Mouse (Mus musculus): ENCODE results near the gene Gna14. TPM values are rescaled to one million over a fixed set of nuclear protein-coding genes. Genes with fewer than 3 reads are reported as not detected.

The Gna14 gene
- total and polyA plus RNA-seq, 3 experiments = not detected

- Histone ChIP-seq H3K4me3 (ENCODE audit: control insufficient read depth in 1 of 2, insufficient read depth in 1 of 2, low read depth in 2 of 2, low read length in 2 of 2) (no peak overlapping the region), H3K4me1 (ENCODE audit: control insufficient read depth in 1 of 2, insufficient read depth in 2 of 2, low read length in 2 of 2) (no peaks in the 10 kb centered on the region), H3K9ac (ENCODE audit: control insufficient read depth, low read depth, low read length, poor library complexity, severe bottlenecking) (no peak overlapping the region), H3K79me2 (ENCODE audit: control insufficient read depth, insufficient read depth, low read length, poor library complexity) (no peaks in the 10 kb centered on the region), H3K36me3 (ENCODE audit: control insufficient read depth in 1 of 2, insufficient read depth in 2 of 2, low read length in 2 of 2) (no peaks in the 10 kb centered on the region), H3K27ac (ENCODE audit: control insufficient read depth, low read depth, low read length) (no peak overlapping the region), H3K27me3 (ENCODE audit: control insufficient read depth in 1 of 2, insufficient read depth in 2 of 2, low read length in 2 of 2) (no peaks in the 10 kb centered on the region), H3K9me3 (replicated peaks; ENCODE audit: insufficient read depth, low read length) (no peaks in the 10 kb centered on the region)
- DNase-seq (ENCODE audit: low read depth, low spot score) = no peak
- no peak for TF ChIP-seq E2F4 (IDR thresholded peaks at IDR 0.05; ENCODE audit: borderline replicate concordance, low read depth, low read length)
- no peak for TF ChIP-seq MAFK (IDR thresholded peaks at IDR 0.05; ENCODE audit: borderline replicate concordance, low read depth, low read length)
- TF ChIP-seq ZKSCAN1 (IDR thresholded peaks at IDR 0.05; ENCODE audit: low read depth, low read length) = no peak
Observed at GRCm38 (mm10) chr19:16602026-16602425, 166.5 kb downstream of the Gna14 start.

GRCm38 (mm10) chr19:16607634-16608033, 172.1 kb downstream of the Gna14 start:
- no peak overlapping the region for H3K4me3 ChIP-seq (ENCODE audit: control insufficient read depth in 1 of 2, insufficient read depth in 1 of 2, low read depth in 2 of 2, low read length in 2 of 2)
- H3K27ac ChIP-seq (ENCODE audit: control insufficient read depth, low read depth, low read length) = no peak overlapping the region
- no peak overlapping the region for H3K9ac ChIP-seq (ENCODE audit: control insufficient read depth, low read depth, low read length, poor library complexity, severe bottlenecking)
- TF ChIP-seq RAD21 (IDR thresholded peaks at IDR 0.05; ENCODE audit: low read depth, low read length) (no peak), SIN3A (IDR thresholded peaks at IDR 0.05; ENCODE audit: low read length) (no peak), ETS1 (IDR thresholded peaks at IDR 0.05; ENCODE audit: low read depth, low read length) (no peak), TAL1 (IDR thresholded peaks at IDR 0.05; ENCODE audit: low read length) (no peak), GABPA (IDR thresholded peaks at IDR 0.05; ENCODE audit: low read depth, low read length) (no peak), ZMIZ1 (IDR thresholded peaks at IDR 0.05; ENCODE audit: low read depth, low read length) (no peak), TBP (IDR thresholded peaks at IDR 0.05; ENCODE audit: low read depth, low read length) (no peak), EP300 (IDR thresholded peaks at IDR 0.05; ENCODE audit: low read depth in 1 of 2, low read length in 2 of 2) (no peak), POLR2A (IDR thresholded peaks at IDR 0.05; ENCODE audit: control insufficient read depth in 1 of 2, insufficient read depth in 1 of 2, low read depth in 1 of 2, low read length in 2 of 2, poor library complexity in 1 of 2) (no peak), TCF12 (IDR thresholded peaks at IDR 0.05; ENCODE audit: low read depth, low read length) (no peak), SMC3 (IDR thresholded peaks at IDR 0.05; ENCODE audit: low read depth, low read length) (no peak)
- no peaks in the 10 kb centered on the region for H3K9me3 ChIP-seq (replicated peaks; ENCODE audit: insufficient read depth, low read length)
- H3K79me2 ChIP-seq (ENCODE audit: control insufficient read depth, insufficient read depth, low read length, poor library complexity) = no peaks in the 10 kb centered on the region
- H3K36me3 ChIP-seq (ENCODE audit: control insufficient read depth in 1 of 2, insufficient read depth in 2 of 2, low read length in 2 of 2) = no peaks in the 10 kb centered on the region
- no peaks in the 10 kb centered on the region for H3K27me3 ChIP-seq (ENCODE audit: control insufficient read depth in 1 of 2, insufficient read depth in 2 of 2, low read length in 2 of 2)
- DNase-seq (ENCODE audit: low read depth, low spot score) = no peak
- H3K4me1 ChIP-seq (ENCODE audit: control insufficient read depth in 1 of 2, insufficient read depth in 2 of 2, low read length in 2 of 2) = no peaks in the 10 kb centered on the region

GRCm38 (mm10) chr19:16623154-16623553, 187.6 kb downstream of the Gna14 start:
- peak; percentile 79 for DNase-seq (ENCODE audit: low read depth, low spot score)
- Histone ChIP-seq H3K9ac (ENCODE audit: control insufficient read depth, low read depth, low read length, poor library complexity, severe bottlenecking) (no peak overlapping the region), H3K36me3 (ENCODE audit: control insufficient read depth in 1 of 2, insufficient read depth in 2 of 2, low read length in 2 of 2) (peaks cover 4 to 39% of the 10 kb centered on the region in 2 experiments; a peak in 3 of 4 replicates), H3K27me3 (ENCODE audit: control insufficient read depth in 1 of 2, insufficient read depth in 2 of 2, low read length in 2 of 2) (no peaks in the 10 kb centered on the region), H3K79me2 (ENCODE audit: control insufficient read depth, insufficient read depth, low read length, poor library complexity) (no peaks in the 10 kb centered on the region), H3K27ac (ENCODE audit: control insufficient read depth, low read depth, low read length) (no peak overlapping the region; the same call in 1 of the 2 replicates), H3K9me3 (replicated peaks; ENCODE audit: insufficient read depth, low read length) (no peaks in the 10 kb centered on the region), H3K4me1 (ENCODE audit: control insufficient read depth in 1 of 2, insufficient read depth in 2 of 2, low read length in 2 of 2) (peaks cover 18 to 25% of the 10 kb centered on the region in 2 experiments), H3K4me3 (ENCODE audit: control insufficient read depth in 1 of 2, insufficient read depth in 1 of 2, low read depth in 2 of 2, low read length in 2 of 2) (no peak overlapping the region)
- TF ChIP-seq TBP (IDR thresholded peaks at IDR 0.05; ENCODE audit: low read depth, low read length) = no peak
- TF ChIP-seq USF2 (IDR thresholded peaks at IDR 0.05; ENCODE audit: borderline replicate concordance in 1 of 2, insufficient read depth in 1 of 2, low read depth in 1 of 2, low read length in 2 of 2) = no peak
- TF ChIP-seq SMC3 (IDR thresholded peaks at IDR 0.05; ENCODE audit: low read depth, low read length) = no peak
- peak; percentile 77 to 79 for TF ChIP-seq EP300 (IDR thresholded peaks at IDR 0.05; ENCODE audit: low read depth in 1 of 2, low read length in 2 of 2)
- TF ChIP-seq TCF12 (IDR thresholded peaks at IDR 0.05; ENCODE audit: low read depth, low read length) = peak; percentile 83
- TF ChIP-seq BHLHE40 (IDR thresholded peaks at IDR 0.05; ENCODE audit: borderline replicate concordance, low read depth, low read length) = no peak
- no peak for TF ChIP-seq MYC (IDR thresholded peaks at IDR 0.05; ENCODE audit: low read depth, low read length)
- TF ChIP-seq ETS1 (IDR thresholded peaks at IDR 0.05; ENCODE audit: low read depth, low read length) = peak; percentile 45; the same call in 1 of the 2 replicates
- TF ChIP-seq JUND (IDR thresholded peaks at IDR 0.05; ENCODE audit: low read depth, low read length) = no peak
- TF ChIP-seq ZMIZ1 (IDR thresholded peaks at IDR 0.05; ENCODE audit: low read depth, low read length) = no peak
- TF ChIP-seq HCFC1 (IDR thresholded peaks at IDR 0.05; ENCODE audit: low read depth, low read length) = no peak
- no peak for TF ChIP-seq USF1 (IDR thresholded peaks at IDR 0.05; ENCODE audit: low read depth, low read length)
- 0 out of 2 replicates have a peak, but pooled peaks have one; percentile 33 for TF ChIP-seq MYB (IDR thresholded peaks at IDR 0.05; ENCODE audit: low read depth, low read length)
- no peak for TF ChIP-seq CHD2 (IDR thresholded peaks at IDR 0.05; ENCODE audit: low read length)
- TF ChIP-seq NRF1 (IDR thresholded peaks at IDR 0.05; ENCODE audit: insufficient read depth, low read depth, low read length, poor library complexity, severe bottlenecking) = no peak
- TF ChIP-seq POLR2A (IDR thresholded peaks at IDR 0.05; ENCODE audit: control insufficient read depth in 1 of 2, insufficient read depth in 1 of 2, low read depth in 1 of 2, low read length in 2 of 2, poor library complexity in 1 of 2) = no peak
- TF ChIP-seq ZNF384 (IDR thresholded peaks at IDR 0.05; ENCODE audit: low read depth, low read length) = no peak
- TF ChIP-seq RAD21 (IDR thresholded peaks at IDR 0.05; ENCODE audit: low read depth, low read length) = no peak
